Mouse (Mus musculus): Measurements from ENCODE around the gene Rnase4.

DNA sequence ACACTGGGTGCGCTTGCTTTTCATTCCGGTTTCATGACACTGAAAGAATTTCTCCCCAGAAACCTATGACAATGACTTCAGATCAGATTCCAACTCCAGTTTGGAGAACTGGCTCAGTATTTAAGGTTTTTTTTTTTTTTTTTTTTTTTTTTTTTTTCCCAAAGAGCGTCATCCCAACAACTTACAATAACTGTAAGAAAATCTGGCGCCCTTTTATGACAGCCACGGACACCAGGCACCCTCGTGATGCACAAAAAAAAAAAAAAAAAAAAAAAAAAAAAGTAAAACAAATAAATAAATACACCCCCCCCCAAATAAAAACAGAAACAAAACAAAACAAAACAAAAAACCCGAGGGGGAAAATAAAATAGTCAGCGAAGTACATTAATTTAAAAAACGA is 3.1 kb upstream of the Rnase4 start:
- TF ChIP-seq CTCF (IDR thresholded peaks at IDR 0.05; ENCODE audit: insufficient read depth, low read length) (no peak), POLR2A (IDR thresholded peaks at IDR 0.05; ENCODE audit: borderline replicate concordance, extremely low read depth, low read depth, low read length) (no peak)
